Comparison of ENCODE assay signal across 11 mouse cellular contexts in genomic region chr1:24195951-24196517, GRCm38 (mm10). TPM values are rescaled to one million over a fixed set of nuclear protein-coding genes. Genes with fewer than 3 reads are reported as not detected.
DNase-seq lines count a peak whose midpoint lies in the region; ATAC-seq lines count a peak whose summit lies in the region.
"Had no signal": no experiment of that assay in that cellular context is flagged by ENCODE, and none has a peak within 500 bp of the region (broad histone marks: within the 10 kb centered on the region; RNA-seq: fewer than 3 reads in every experiment).

No protein-coding gene starts in this region.

- peaks cover 4% of the 10 kb centered on the region for H3K4me1 ChIP-seq in lung, embryonic 16.5 days (replicated peaks; ENCODE audit: control insufficient read depth, insufficient read depth, low read length)
- H3K4me1 ChIP-seq in neural tube, embryonic 13.5 days (replicated peaks): peaks cover 15% of the 10 kb centered on the region; the same call in 1 of the 2 replicates
- H3K4me1 ChIP-seq: liver, embryonic 15.5 days had no signal

- DNase-seq in cerebellum, postnatal 25 days: peak; percentile 17 to 22
- DNase-seq in cerebellum, adult 9-11 months: no peak
- no peak for DNase-seq in lung, postnatal 36 days
- DNase-seq in forelimb bud, embryonic 11.5 days (ENCODE audit: low read depth, low spot score): peak; percentile 90
- no peak for DNase-seq in thymus, postnatal 10 days (ENCODE audit: low spot score in 2 of 2)
- DNase-seq in right cerebral cortex, postnatal 10 days (ENCODE audit: low spot score in 2 of 2): no peak
- DNase-seq: adrenal gland, postnatal 25 days had no signal

- H3K4me3 ChIP-seq in lung, embryonic 16.5 days (ENCODE audit: low read length): no peak overlapping the region
- H3K4me3 ChIP-seq in neural tube, embryonic 13.5 days: no peak overlapping the region
- H3K4me3 ChIP-seq: layer of hippocampus, adult 2 months; liver, embryonic 15.5 days had no signal

- H3K9me3 ChIP-seq in lung, embryonic 16.5 days (ENCODE audit: control insufficient read depth, low read length): no peaks in the 10 kb centered on the region
- no peaks in the 10 kb centered on the region for H3K9me3 ChIP-seq in neural tube, embryonic 13.5 days
- H3K9me3 ChIP-seq: liver, embryonic 15.5 days had no signal

- peak; percentile 65 for ATAC-seq in lung, embryonic 16.5 days (ENCODE audit: low read depth)
- ATAC-seq in neural tube, embryonic 13.5 days (ENCODE audit: low read depth): peak; percentile 47

- no peak overlapping the region for H3K9ac ChIP-seq in lung, embryonic 16.5 days (ENCODE audit: low read length)
- H3K9ac ChIP-seq in neural tube, embryonic 13.5 days: 0 out of 2 replicates have a peak overlapping the region, but pooled peaks have one; percentile 12
- H3K9ac ChIP-seq: liver, embryonic 15.5 days had no signal

- no peaks in the 10 kb centered on the region for H3K36me3 ChIP-seq in lung, embryonic 16.5 days (ENCODE audit: control insufficient read depth, insufficient read depth, low read length)
- no peaks in the 10 kb centered on the region for H3K36me3 ChIP-seq in neural tube, embryonic 13.5 days
- H3K36me3 ChIP-seq: liver, embryonic 15.5 days had no signal

- no peak overlapping the region; the same call in 1 of the 2 replicates for H3K27ac ChIP-seq in lung, embryonic 16.5 days (ENCODE audit: low read length)
- peak overlapping the region; percentile 9; the same call in 1 of the 2 replicates for H3K27ac ChIP-seq in neural tube, embryonic 13.5 days (replicated peaks)
- H3K27ac ChIP-seq: layer of hippocampus, adult 2 months; liver, embryonic 15.5 days had no signal

- WGBS in lung, embryonic 16.5 days: 24% methylated on average over 3 of the region's 3 CpGs
- 44% methylated on average over 3 of the region's 3 CpGs for WGBS in neural tube, embryonic 13.5 days

- H3K27me3 ChIP-seq in lung, embryonic 16.5 days (ENCODE audit: control insufficient read depth, insufficient read depth, low read depth, low read length): no peaks in the 10 kb centered on the region
- no peaks in the 10 kb centered on the region for H3K27me3 ChIP-seq in neural tube, embryonic 13.5 days
- H3K27me3 ChIP-seq: liver, embryonic 15.5 days had no signal

- H3K4me2 ChIP-seq in lung, embryonic 16.5 days (ENCODE audit: low read depth, low read length): peak overlapping the region; percentile 32
- H3K4me2 ChIP-seq in neural tube, embryonic 13.5 days: no peak overlapping the region
- H3K4me2 ChIP-seq: liver, embryonic 15.5 days had no signal

RNA-seq across cellular contexts. Expression of gene Col9a1, which starts 18.6 kb away (rescaled TPM):
- polyA plus RNA-seq in lung, embryonic 16.5 days (2015; fragmentation: Nextera tagmentation; extraction: Ambion mirVana): 12.7 and 13.1 TPM in 2 replicates
- polyA plus RNA-seq in neural tube, embryonic 13.5 days (2015; fragmentation: Nextera tagmentation; extraction: Ambion mirVana): 11.9 and 21.7 TPM in 2 replicates

Comparison
In these comparisons a context has a peak if more than half of its experiments do, and no peak if none do; other contexts are left out.
1. DNase-seq: peak in cerebellum, postnatal 25 days (2 of 2) and forelimb bud, embryonic 11.5 days (single experiment); none in cerebellum, adult 9-11 months (single experiment), lung, postnatal 36 days (single experiment), thymus, postnatal 10 days (0 of 2) and right cerebral cortex, postnatal 10 days (0 of 2).